Mouse (Mus musculus) heart, embryonic 14.5 days (tissue): ENCODE measurements around the gene Klk1. TPM values are rescaled to one million over a fixed set of nuclear protein-coding genes. Genes with fewer than 3 reads are reported as not detected.

ENCODE experiments used
- ATAC-seq: fragments of 200-750 bp; cut with Nextera tagmentation; 2 replicates; pipeline ENCODE4 v1.8.0; 2017; ENCODE audit warnings: low read depth, moderate TSS enrichment; ENCODE audit not compliant: insufficient number of reproducible peaks, insufficient read depth, low FRiP score
- H3K27ac ChIP-seq, 2 experiments: fragments of 200-500 bp in 1 of 2; fragments of 300-500 bp in 1 of 2; sonication (generic) in 1 of 2; replicated peaks in 1 of 2; 2 replicates each; pipeline ENCODE4 v1.5.1; 2012 to 2014; ENCODE audit warnings: low read depth in 2 of 2, low read length in 2 of 2, control low read depth in 1 of 2, mild to moderate bottlenecking in 1 of 2, mixed read lengths in 1 of 2; ENCODE audit not compliant: control insufficient read depth in 1 of 2, insufficient read depth in 1 of 2
- H3K27me3 ChIP-seq: fragments of 300-500 bp; sonication (generic); 2 replicates; pipeline ENCODE4 v1.6.1; 2014; ENCODE audit warnings: mild to moderate bottlenecking, low read length, control low read depth; ENCODE audit not compliant: control insufficient read depth, insufficient read depth
- H3K36me3 ChIP-seq: fragments of 300-500 bp; sonication (generic); 2 replicates; pipeline ENCODE4 v1.6.1; 2014; ENCODE audit warnings: mild to moderate bottlenecking, control low read depth, low read length, mixed read lengths; ENCODE audit not compliant: control insufficient read depth, insufficient read depth
- H3K4me1 ChIP-seq, 2 experiments: fragments of 200-500 bp in 1 of 2; fragments of 300-500 bp in 1 of 2; sonication (generic) in 1 of 2; 2 replicates each; pipeline ENCODE4 v1.6.1; 2012 to 2014; ENCODE audit warnings: low read length in 2 of 2, control low read depth in 1 of 2, mixed read lengths in 1 of 2; ENCODE audit not compliant: control insufficient read depth in 2 of 2, insufficient read depth in 2 of 2
- H3K4me2 ChIP-seq: fragments of 300-500 bp; sonication (generic); 2 replicates; pipeline ENCODE4 v1.6.1; 2014; ENCODE audit warnings: mild to moderate bottlenecking, low read length
- H3K4me3 ChIP-seq, 2 experiments: fragments of 200-500 bp in 1 of 2; fragments of 300-500 bp in 1 of 2; sonication (generic) in 1 of 2; 2 replicates each; pipeline ENCODE4 v1.5.1; 2012 to 2014; ENCODE audit warnings: low read length in 2 of 2, mild to moderate bottlenecking in 2 of 2, control low read depth in 1 of 2, low read depth in 1 of 2, moderate library complexity in 1 of 2; ENCODE audit not compliant: control insufficient read depth in 1 of 2, insufficient read depth in 1 of 2
- H3K9ac ChIP-seq: fragments of 300-500 bp; sonication (generic); 2 replicates; pipeline ENCODE4 v1.6.1; 2014; ENCODE audit warnings: mild to moderate bottlenecking, low read length
- H3K9me3 ChIP-seq: fragments of 300-500 bp; sonication (generic); 2 replicates; pipeline ENCODE4 v1.6.1; 2016; ENCODE audit warnings: low read length, control low read depth; ENCODE audit not compliant: control insufficient read depth
- WGBS: fragments of 180-500 bp; shearing (Covaris S2); extraction: QIAGEN DNeasy Blood & Tissue Kit; methylation state at CpG from one replicate; pipeline ENCODE4 v1.1.7; 2014; 5-methylcytosine and 5-hydroxymethylcytosine counted together
- polyA plus RNA-seq: library from polyadenylated mRNA; unstranded; fragments of >200 nt; fragmentation: Nextera tagmentation; extraction: Ambion mirVana; gene quantifications from 2 replicates; pipeline ENCODE4 v1.2.1, GENCODE M21; 2014

Gene Klk1
- polyA plus RNA-seq, 1 experiment from 2014 or later = not detected

DNA sequence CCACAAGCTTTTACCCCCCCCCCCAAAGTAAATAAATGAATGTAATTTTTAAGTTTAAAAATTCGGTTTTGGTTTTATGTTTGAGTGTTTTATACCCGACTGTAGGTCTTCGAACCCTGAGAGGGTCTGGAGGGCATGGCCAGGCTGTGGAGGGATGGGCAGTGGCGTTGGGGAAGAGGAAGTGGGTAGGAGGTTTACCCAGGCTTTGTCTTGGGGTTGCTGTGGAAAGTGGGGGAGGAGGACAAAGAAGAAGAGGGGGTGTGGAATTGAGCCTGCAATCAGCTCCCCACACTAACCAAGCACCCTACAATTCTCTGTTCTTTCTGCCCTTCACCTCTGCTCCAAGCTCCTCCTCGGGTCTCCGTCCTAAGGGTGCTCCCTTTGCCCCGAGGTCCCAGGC lies 47.4 kb downstream of the Klk1 start:
- 84% methylated on average over 7 of the region's 7 CpGs for WGBS
- Histone ChIP-seq H3K27ac (no peak overlapping the region), H3K9me3 (no peaks in the 10 kb centered on the region), H3K36me3 (no peaks in the 10 kb centered on the region), H3K4me2 (no peak overlapping the region), H3K4me1 (no peaks in the 10 kb centered on the region), H3K4me3 (no peak overlapping the region), H3K9ac (no peak overlapping the region), H3K27me3 (peaks cover 30% of the 10 kb centered on the region)
- no peak for ATAC-seq

DNA sequence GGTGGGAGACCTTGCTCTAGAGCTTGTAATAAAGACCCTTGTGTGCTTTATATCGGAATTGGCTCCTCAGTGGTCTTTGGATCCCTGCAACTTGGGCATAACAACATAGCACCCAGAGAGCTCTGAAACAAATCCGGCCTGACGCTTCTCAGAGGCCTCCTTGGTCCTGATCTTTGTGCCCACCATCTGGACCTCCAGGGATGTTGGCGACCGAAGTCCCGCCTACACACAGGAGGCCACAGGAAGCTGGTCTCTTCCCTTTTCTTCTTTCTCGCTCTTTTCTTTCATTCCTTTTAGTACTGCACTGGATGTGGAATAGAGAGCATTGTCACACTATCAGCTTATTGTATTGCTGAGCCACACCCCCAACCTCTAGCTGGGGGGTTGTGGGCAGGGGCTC lies 48.3 kb downstream of the Klk1 start:
- H3K27ac ChIP-seq = no peak overlapping the region
- H3K4me1 ChIP-seq = no peaks in the 10 kb centered on the region
- H3K9ac ChIP-seq = no peak overlapping the region
- 67% methylated on average over 7 of the region's 7 CpGs for WGBS
- no peaks in the 10 kb centered on the region for H3K9me3 ChIP-seq
- H3K27me3 ChIP-seq = peaks cover 27% of the 10 kb centered on the region
- no peak overlapping the region for H3K4me3 ChIP-seq
- ATAC-seq = no peak
- H3K4me2 ChIP-seq = no peak overlapping the region
- no peaks in the 10 kb centered on the region for H3K36me3 ChIP-seq

DNA sequence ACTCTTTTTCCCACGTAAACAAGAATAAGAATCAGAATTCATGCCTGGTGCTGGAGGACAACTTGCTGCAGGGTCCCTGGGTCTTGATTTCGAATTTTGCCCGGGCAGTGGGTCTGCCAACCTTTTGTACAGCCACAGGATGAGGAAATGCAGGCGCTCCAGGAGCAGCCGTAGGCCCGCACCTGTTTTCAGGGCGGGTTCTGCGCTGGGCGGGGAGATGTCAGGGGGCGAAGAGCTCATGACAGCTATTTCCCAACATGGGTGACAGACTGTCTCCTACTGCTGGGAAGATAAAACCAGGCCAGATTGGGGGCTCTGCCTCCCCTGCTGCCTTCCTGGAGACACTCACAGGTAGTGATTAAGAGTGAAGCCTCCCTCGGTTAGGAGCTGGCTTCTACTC lies 48.9 kb downstream of the Klk1 start:
- Histone ChIP-seq H3K27ac (no peak overlapping the region), H3K36me3 (no peaks in the 10 kb centered on the region), H3K27me3 (peaks cover 27% of the 10 kb centered on the region), H3K9ac (no peak overlapping the region), H3K9me3 (no peaks in the 10 kb centered on the region), H3K4me1 (no peaks in the 10 kb centered on the region), H3K4me2 (no peak overlapping the region), H3K4me3 (no peak overlapping the region)
- ATAC-seq = no peak
- WGBS = 20% methylated on average over 11 of the region's 11 CpGs

DNA sequence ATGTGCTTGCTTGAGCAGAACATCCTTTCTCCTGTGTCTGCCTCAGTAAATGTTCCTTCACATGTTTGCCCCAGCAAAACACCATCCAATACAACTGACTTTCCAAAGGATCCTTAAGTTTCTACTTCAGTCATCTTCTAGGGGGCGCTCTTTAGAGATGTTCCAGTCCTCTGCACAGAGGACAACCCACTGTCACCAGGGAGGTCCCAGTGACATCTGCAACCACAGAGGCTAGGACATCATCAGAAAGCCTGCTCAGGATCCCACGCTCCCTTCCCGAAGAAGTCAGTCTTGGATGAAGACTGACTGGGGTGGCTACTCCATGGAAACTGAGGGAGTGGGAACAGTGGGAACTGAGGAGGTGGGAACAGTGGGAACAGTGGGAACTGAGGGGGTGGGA lies 50.4 kb downstream of the Klk1 start:
- ATAC-seq = no peak
- Histone ChIP-seq H3K9ac (no peak overlapping the region), H3K4me1 (no peaks in the 10 kb centered on the region), H3K4me3 (no peak overlapping the region), H3K4me2 (no peak overlapping the region), H3K36me3 (no peaks in the 10 kb centered on the region), H3K9me3 (no peaks in the 10 kb centered on the region), H3K27me3 (peaks cover 27% of the 10 kb centered on the region), H3K27ac (no peak overlapping the region)
- 67% methylated on average over 3 of the region's 3 CpGs for WGBS

DNA sequence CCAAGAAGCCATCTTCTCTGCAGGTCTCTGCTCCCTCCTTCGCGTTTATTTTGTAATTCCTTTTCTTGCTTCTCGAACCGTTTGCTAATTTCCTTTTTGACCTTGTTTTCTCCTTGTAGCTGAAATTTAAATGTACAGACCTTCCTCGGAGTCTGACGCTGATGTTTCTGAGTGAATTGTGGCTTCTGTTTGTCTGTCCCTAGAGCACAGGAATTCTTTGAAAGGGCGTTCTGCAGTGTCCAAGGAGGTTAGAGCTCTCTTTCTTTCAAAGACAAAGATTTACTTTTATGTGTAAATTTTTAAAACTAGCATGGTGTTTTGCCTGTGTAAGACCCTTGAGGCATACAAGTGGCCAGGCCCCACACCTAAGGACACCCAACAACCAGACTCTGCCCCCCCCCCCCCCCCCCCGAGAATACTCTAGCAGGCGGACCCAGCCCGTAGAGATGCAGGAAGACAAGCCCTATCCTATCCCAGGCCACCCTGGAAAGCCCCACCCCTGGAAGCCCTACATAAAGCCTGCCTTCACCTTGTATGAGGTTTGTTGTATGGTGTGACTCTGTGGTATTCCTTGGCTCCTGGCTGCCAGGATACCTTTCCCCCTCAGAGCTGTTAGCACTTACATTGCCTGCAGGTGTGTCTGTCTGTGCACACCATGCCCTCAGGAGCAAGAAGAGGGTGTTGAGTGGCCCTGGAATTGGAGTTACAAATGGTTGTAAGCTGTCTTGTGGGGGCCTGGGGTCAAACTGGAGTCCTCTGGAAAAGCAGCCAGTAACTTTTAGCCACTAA lies 51.5 kb downstream of the Klk1 start:
- H3K9me3 ChIP-seq = no peaks in the 10 kb centered on the region
- H3K27ac ChIP-seq = no peak overlapping the region
- WGBS = 62% methylated on average over 10 of the region's 10 CpGs

DNA sequence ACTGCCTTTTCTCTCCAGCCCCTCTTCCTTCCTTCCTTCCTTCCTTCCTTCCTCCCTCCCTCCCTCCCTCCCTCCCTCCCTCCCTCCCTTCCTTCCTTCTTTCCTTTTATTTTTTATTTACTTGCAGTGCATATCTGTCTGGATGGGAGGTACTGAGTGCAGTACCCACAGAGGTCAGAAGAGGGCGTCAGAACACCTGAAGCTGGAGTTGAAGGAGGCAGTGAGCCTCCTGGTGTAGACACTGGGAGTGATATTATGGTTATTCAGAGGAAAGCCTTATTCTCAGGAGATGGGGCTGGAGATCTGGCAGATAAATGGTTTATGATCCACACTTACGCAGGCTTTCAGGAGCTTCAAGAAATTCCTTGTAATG lies 52.1 kb downstream of the Klk1 start:
- 44% methylated on average over 2 of the region's 2 CpGs for WGBS
- H3K9ac ChIP-seq = no peak overlapping the region
- no peaks in the 10 kb centered on the region for H3K36me3 ChIP-seq
- ATAC-seq = no peak
- H3K4me2 ChIP-seq = no peak overlapping the region
- no peaks in the 10 kb centered on the region for H3K4me1 ChIP-seq
- peaks cover 27% of the 10 kb centered on the region for H3K27me3 ChIP-seq
- H3K4me3 ChIP-seq = no peak overlapping the region
- H3K9me3 ChIP-seq = no peaks in the 10 kb centered on the region
- no peak overlapping the region for H3K27ac ChIP-seq

More for the DNA sequence above, 51.5 kb downstream of the Klk1 start:
- H3K4me3 ChIP-seq = no peak overlapping the region
- no peaks in the 10 kb centered on the region for H3K4me1 ChIP-seq
- H3K9ac ChIP-seq = no peak overlapping the region
- H3K27me3 ChIP-seq = peaks cover 27% of the 10 kb centered on the region
- no peak overlapping the region for H3K4me2 ChIP-seq
- no peak for ATAC-seq
- no peaks in the 10 kb centered on the region for H3K36me3 ChIP-seq

Other genes with a start within 250 kb of the Klk1 start
- gene Klk1b9, start 249.3 kb upstream of the Klk1 start, polyA plus RNA-seq = not detected in 2 replicates
- gene Klk1b11, start 229.5 kb upstream of the Klk1 start, polyA plus RNA-seq = not detected in 2 replicates
- gene Klk1b26, start 213.2 kb upstream of the Klk1 start, polyA plus RNA-seq = not detected in 2 replicates
- gene Klk1b27, start 173.1 kb upstream of the Klk1 start, polyA plus RNA-seq = not detected in 2 replicates
- gene Klk1b21, start 123.0 kb upstream of the Klk1 start, polyA plus RNA-seq = not detected in 2 replicates
- gene Klk1b22, start 112.7 kb upstream of the Klk1 start, polyA plus RNA-seq = not detected in 2 replicates
- gene Klk1b16, start 88.6 kb upstream of the Klk1 start, polyA plus RNA-seq = not detected in 2 replicates
- not detected in 2 replicates for gene Klk1b24, start 37.1 kb upstream of the Klk1 start, polyA plus RNA-seq
- not detected in 2 replicates for gene Klk1b3, start 27.2 kb upstream of the Klk1 start, polyA plus RNA-seq
- gene Klk1b4, start 17.9 kb upstream of the Klk1 start, polyA plus RNA-seq = not detected in 2 replicates
- not detected in 2 replicates for gene Klk1b5, start 9.4 kb upstream of the Klk1 start, polyA plus RNA-seq
- gene Gm36864, start 10.8 kb downstream of the Klk1 start, polyA plus RNA-seq = not detected in 2 replicates
- gene 1700028J19Rik, start 21.3 kb downstream of the Klk1 start, polyA plus RNA-seq = 1.1 and 1.6 TPM in 2 replicates
- 54.8 and 62.7 TPM in 2 replicates for gene 2410002F23Rik, start 21.4 kb downstream of the Klk1 start, polyA plus RNA-seq
- not detected in 2 replicates for gene Acp4, start 32.0 kb downstream of the Klk1 start, polyA plus RNA-seq
- not detected in 2 replicates for gene Gm15517, start 36.1 kb downstream of the Klk1 start, polyA plus RNA-seq
- gene Clec11a, start 81.5 kb downstream of the Klk1 start, polyA plus RNA-seq = 0.81 and 0.85 TPM in 2 replicates
- gene Shank1, start 84.9 kb downstream of the Klk1 start, polyA plus RNA-seq = 0.44 and 0.96 TPM in 2 replicates
- 0.57 and 0.59 TPM in 2 replicates for gene Syt3, start 158.7 kb downstream of the Klk1 start, polyA plus RNA-seq
- 0.34 and 0.47 TPM in 2 replicates for gene 1700008O03Rik, start 160.5 kb downstream of the Klk1 start, polyA plus RNA-seq
- gene Lrrc4b, start 203.7 kb downstream of the Klk1 start, polyA plus RNA-seq = 4.1 and 4.5 TPM in 2 replicates
- 0.34 and 1.4 TPM in 2 replicates for gene Aspdh, start 240.0 kb downstream of the Klk1 start, polyA plus RNA-seq
- gene Josd2, start 242.6 kb downstream of the Klk1 start, polyA plus RNA-seq = 128 and 131 TPM in 2 replicates